Mouse (Mus musculus) thymus, postnatal 4 days (tissue): ENCODE measurements around the gene Herc3.

Source experiments
- DNase-seq: peaks from one replicate; pipeline ENCODE4 v3.0.0; 2021

Gene Herc3

GRCm38 (mm10) chr6:58927881-58928280 lies 96.6 kb downstream of the Herc3 start:
- no peak for DNase-seq

GRCm38 (mm10) chr6:58929911-58930431 lies 98.7 kb downstream of the Herc3 start:
- DNase-seq, result no peak

GRCm38 (mm10) chr6:58931149-58931548 lies 99.9 kb downstream of the Herc3 start:
- no peak for DNase-seq

- DNase-seq, result no peak
Observed at GRCm38 (mm10) chr6:58932515-58933188, 101.4 kb downstream of the Herc3 start.

- no peak for DNase-seq
Observed at GRCm38 (mm10) chr6:58933189-58933913, 102.1 kb downstream of the Herc3 start.

GRCm38 (mm10) chr6:58934144-58934543 lies 102.9 kb downstream of the Herc3 start:
- peak; percentile 40 for DNase-seq

GRCm38 (mm10) chr6:58937726-58938125 lies 106.5 kb downstream of the Herc3 start:
- no peak for DNase-seq

- DNase-seq, result no peak
Observed at GRCm38 (mm10) chr6:58942276-58942675, 111.0 kb downstream of the Herc3 start.

GRCm38 (mm10) chr6:58943958-58944357 lies 112.7 kb downstream of the Herc3 start:
- DNase-seq, result no peak

- no peak for DNase-seq
Observed at GRCm38 (mm10) chr6:58946246-58946645, 115.0 kb downstream of the Herc3 start.

GRCm38 (mm10) chr6:58946840-58947239 lies 115.6 kb downstream of the Herc3 start:
- no peak for DNase-seq

GRCm38 (mm10) chr6:58950410-58950809 lies 119.1 kb downstream of the Herc3 start:
- no peak for DNase-seq

GRCm38 (mm10) chr6:58951128-58951992 lies 120.1 kb downstream of the Herc3 start:
- DNase-seq, result no peak

- DNase-seq, result no peak
Observed at GRCm38 (mm10) chr6:58960523-58960922, 129.3 kb downstream of the Herc3 start.

GRCm38 (mm10) chr6:58962691-58963090 lies 131.4 kb downstream of the Herc3 start:
- no peak for DNase-seq

- no peak for DNase-seq
Observed at GRCm38 (mm10) chr6:58964091-58964490, 132.8 kb downstream of the Herc3 start.

- DNase-seq, result no peak
Observed at GRCm38 (mm10) chr6:58964565-58964964, 133.3 kb downstream of the Herc3 start.

GRCm38 (mm10) chr6:58965071-58965831 lies 134.0 kb downstream of the Herc3 start:
- DNase-seq, result no peak

- DNase-seq, result no peak
Observed at GRCm38 (mm10) chr6:58968272-58968671, 137.0 kb downstream of the Herc3 start.
